Mouse (Mus musculus) stomach, postnatal 0 days (tissue): ENCODE results near the gene Podxl2. TPM values are rescaled to one million over a fixed set of nuclear protein-coding genes. Genes with fewer than 3 reads are reported as not detected.

ENCODE experiments used
- ATAC-seq: fragments of 200-750 bp; cut with Nextera tagmentation; 2 replicates; pipeline ENCODE4 v1.8.0; 2017; ENCODE audit not compliant: low FRiP score, low TSS enrichment
- DNase-seq: peaks from one replicate; pipeline ENCODE4 v3.0.0-alpha.2; 2016; ENCODE audit warnings: low spot score
- H3K27ac ChIP-seq: fragments of 300-500 bp; sonication (generic); replicated peaks from 2 replicates; pipeline ENCODE4 v1.5.1; 2014; ENCODE audit warnings: mild to moderate bottlenecking, control low read depth
- H3K27me3 ChIP-seq: fragments of 300-500 bp; sonication (generic); 2 replicates; pipeline ENCODE4 v1.6.1; 2014; ENCODE audit warnings: low read length; ENCODE audit not compliant: control insufficient read depth, insufficient read depth
- H3K36me3 ChIP-seq: fragments of 300-500 bp; sonication (generic); 2 replicates; pipeline ENCODE4 v1.6.1; 2014; ENCODE audit warnings: low read length, mixed read lengths; ENCODE audit not compliant: control insufficient read depth, insufficient read depth
- H3K4me1 ChIP-seq: fragments of 300-500 bp; sonication (generic); replicated peaks from 2 replicates; pipeline ENCODE4 v1.6.1; 2014; ENCODE audit warnings: antibody characterized with exemption; ENCODE audit not compliant: control insufficient read depth, insufficient read depth
- H3K4me2 ChIP-seq: fragments of 300-500 bp; sonication (generic); replicated peaks from 2 replicates; pipeline ENCODE4 v1.6.1; 2014; ENCODE audit warnings: low read depth, mild to moderate bottlenecking, control low read depth, moderate library complexity
- H3K4me3 ChIP-seq: fragments of 300-500 bp; sonication (generic); 2 replicates; pipeline ENCODE4 v1.5.1; 2014; ENCODE audit warnings: low read depth, low read length, control low read depth
- H3K9ac ChIP-seq: fragments of 300-500 bp; sonication (generic); 2 replicates; pipeline ENCODE4 v1.6.1; 2014; ENCODE audit warnings: mild to moderate bottlenecking, low read length, control low read depth, mixed read lengths
- H3K9me3 ChIP-seq: fragments of 300-500 bp; sonication (generic); 2 replicates; pipeline ENCODE4 v1.6.1; 2016; ENCODE audit warnings: low read length; ENCODE audit not compliant: control insufficient read depth
- CTCF ChIP-seq: IDR thresholded peaks from 2 replicates; pipeline ENCODE4 v1.5.1; 2016; ENCODE audit warnings: antibody characterized with exemption, low read depth, mild to moderate bottlenecking, moderate library complexity
- EP300 ChIP-seq: optimal IDR thresholded peaks from 2 replicates; pipeline ENCODE3; 2016; ENCODE audit warnings: antibody characterized with exemption
- WGBS: fragments of 180-500 bp; shearing (Covaris S2); extraction: QIAGEN DNeasy Blood & Tissue Kit; methylation state at CpG from one replicate; pipeline ENCODE4 v1.1.7; 2014; 5-methylcytosine and 5-hydroxymethylcytosine counted together
- polyA plus RNA-seq: library from polyadenylated mRNA; unstranded; fragments of >200 nt; fragmentation: Nextera tagmentation; extraction: Ambion mirVana; gene quantifications from 2 replicates; pipeline ENCODE4 v1.2.1, GENCODE M21; 2015

Gene Podxl2
- polyA plus RNA-seq, 1 experiment from 2014 or later, result 31.4 TPM

DNA sequence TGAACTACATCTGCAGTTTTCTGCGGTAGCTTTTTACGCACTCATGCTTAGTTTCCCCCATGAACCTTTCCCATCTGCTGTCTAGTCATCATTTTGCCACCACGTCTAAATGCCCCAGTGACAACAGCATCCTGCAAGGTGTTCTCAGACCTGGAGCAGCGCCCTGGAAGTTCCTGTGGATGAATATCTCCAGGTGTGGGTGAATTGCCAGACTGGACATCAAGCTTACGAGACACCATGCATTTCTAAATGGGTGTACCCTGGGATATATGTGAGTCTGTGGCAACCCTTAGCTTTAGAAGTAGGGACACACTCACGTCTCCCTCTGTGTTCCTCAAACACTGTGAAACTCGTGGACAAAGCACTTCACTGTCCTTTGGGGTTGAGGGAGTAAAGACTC lies 74.7 kb downstream of the Podxl2 start:
- no peak overlapping the region for H3K4me3 ChIP-seq
- no peak overlapping the region for H3K9ac ChIP-seq
- H3K9me3 ChIP-seq, result no peaks in the 10 kb centered on the region
- no peak overlapping the region for H3K4me2 ChIP-seq
- no peaks in the 10 kb centered on the region for H3K27me3 ChIP-seq
- H3K36me3 ChIP-seq, result no peaks in the 10 kb centered on the region
- TF ChIP-seq EP300 (no peak), CTCF (no peak)
- ATAC-seq, result no peak
- WGBS, result 77% methylated on average over 7 of the region's 7 CpGs
- H3K27ac ChIP-seq, result no peak overlapping the region
- DNase-seq, result no peak
- no peaks in the 10 kb centered on the region for H3K4me1 ChIP-seq

DNA sequence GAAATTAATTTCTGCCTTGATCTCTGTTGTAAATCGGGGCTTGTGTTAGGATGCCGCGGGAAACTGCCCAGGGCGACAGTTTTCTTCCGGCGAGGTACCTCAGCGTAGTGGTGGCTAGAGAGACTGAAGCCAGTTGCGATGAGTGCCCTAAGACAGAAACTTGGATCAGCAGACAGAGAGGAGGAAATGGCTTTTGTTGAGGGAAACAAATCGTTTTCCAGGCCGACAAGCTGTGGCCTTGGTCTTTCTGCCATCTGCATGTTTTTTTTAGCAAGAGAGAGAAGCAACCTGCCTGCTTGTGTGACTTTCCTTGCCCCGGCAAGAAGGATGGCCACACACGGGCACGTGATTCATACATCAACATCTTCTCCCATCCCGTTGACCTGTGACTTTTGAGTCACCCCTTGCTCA lies 80.3 kb downstream of the Podxl2 start:
- H3K27ac ChIP-seq, result 0 out of 2 replicates have a peak overlapping the region, but pooled peaks have one; percentile 35

DNA sequence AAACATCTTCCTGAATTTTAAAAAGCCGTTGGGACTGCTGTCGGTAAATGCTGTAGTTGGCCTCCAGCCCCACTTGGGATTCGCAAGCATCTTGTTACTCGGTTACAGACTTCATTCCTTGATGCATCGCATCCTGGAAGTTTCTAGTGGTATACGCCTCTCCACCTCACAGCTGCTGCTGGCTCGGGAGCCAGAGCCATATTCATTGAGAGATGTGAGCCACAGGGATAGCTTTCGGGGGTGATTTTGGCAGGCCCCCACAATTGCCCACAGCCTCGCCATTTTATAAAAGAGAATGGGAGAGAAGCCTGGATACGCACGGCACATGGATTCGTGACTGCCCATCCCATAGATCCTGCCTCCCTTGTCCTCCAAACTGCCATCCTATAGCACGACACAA lies 81.0 kb downstream of the Podxl2 start:
- no peak overlapping the region for H3K4me3 ChIP-seq
- no peaks in the 10 kb centered on the region for H3K27me3 ChIP-seq
- H3K4me1 ChIP-seq, result peaks cover 3% of the 10 kb centered on the region; the same call in 1 of the 2 replicates
- DNase-seq (no peak), ATAC-seq (no peak)
- H3K9ac ChIP-seq, result no peak overlapping the region
- 0 out of 2 replicates have a peak overlapping the region, but pooled peaks have one; percentile 40 for H3K27ac ChIP-seq
- no peak overlapping the region for H3K4me2 ChIP-seq
- TF ChIP-seq CTCF, result no peak
- no peak for TF ChIP-seq EP300
- H3K9me3 ChIP-seq, result no peaks in the 10 kb centered on the region
- 62% methylated on average over 13 of the region's 13 CpGs for whole genome bisulfite sequencing
- H3K36me3 ChIP-seq, result no peaks in the 10 kb centered on the region

More for the DNA sequence above, 80.3 kb downstream of the Podxl2 start:
- no peak for ATAC-seq
- no peak overlapping the region for H3K4me3 ChIP-seq
- no peak for DNase-seq
- H3K4me2 ChIP-seq, result no peak overlapping the region
- H3K27me3 ChIP-seq, result no peaks in the 10 kb centered on the region
- peaks cover 3% of the 10 kb centered on the region; the same call in 1 of the 2 replicates for H3K4me1 ChIP-seq
- 61% methylated on average over 14 of the region's 14 CpGs for WGBS
- H3K9ac ChIP-seq, result no peak overlapping the region
- no peak for TF ChIP-seq CTCF
- TF ChIP-seq EP300, result no peak
- H3K9me3 ChIP-seq, result no peaks in the 10 kb centered on the region
- no peaks in the 10 kb centered on the region for H3K36me3 ChIP-seq

DNA sequence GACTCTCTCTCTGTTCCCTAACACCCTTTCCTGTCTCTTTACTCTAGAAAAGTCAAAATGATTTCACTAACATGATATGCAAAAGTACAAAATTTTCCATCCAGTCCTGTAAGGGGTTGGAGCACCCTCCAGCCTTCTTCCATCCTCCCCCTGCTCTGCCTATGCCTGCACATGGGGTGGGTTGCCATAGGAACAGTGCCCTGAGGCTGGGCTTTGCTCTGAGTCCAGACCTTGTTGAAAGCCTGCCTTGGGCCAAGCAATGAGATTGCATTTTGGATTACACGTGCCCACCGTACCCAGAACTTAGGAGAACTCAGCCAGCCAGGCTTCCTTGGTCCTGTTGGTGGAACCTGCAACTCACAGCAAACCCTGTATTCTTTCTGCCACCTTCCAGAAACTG lies 81.6 kb downstream of the Podxl2 start:
- DNase-seq (no peak), ATAC-seq (no peak; the same call in 1 of the 2 replicates)
- no peak overlapping the region for H3K9ac ChIP-seq
- H3K9me3 ChIP-seq, result no peaks in the 10 kb centered on the region
- no peaks in the 10 kb centered on the region for H3K27me3 ChIP-seq
- no peak overlapping the region for H3K4me3 ChIP-seq
- no peak overlapping the region for H3K4me2 ChIP-seq
- 44% methylated on average over 2 of the region's 2 CpGs for WGBS
- peak overlapping the region; percentile 73 for H3K27ac ChIP-seq
- no peaks in the 10 kb centered on the region for H3K36me3 ChIP-seq
- TF ChIP-seq EP300 (no peak), CTCF (no peak)
- H3K4me1 ChIP-seq, result peaks cover 3% of the 10 kb centered on the region; the same call in 1 of the 2 replicates

Other genes with a start within 250 kb of the Podxl2 start
- 0.28 and 0.62 TPM in 2 replicates for gene Kbtbd12, start 237.1 kb downstream of the Podxl2 start, polyA plus RNA-seq
- gene Mgll, start 150.6 kb downstream of the Podxl2 start, polyA plus RNA-seq, result 117 and 127 TPM in 2 replicates
- 25.1 and 26.1 TPM in 2 replicates for gene Abtb1, start 33.1 kb downstream of the Podxl2 start, polyA plus RNA-seq
- gene Mcm2, start 23.7 kb upstream of the Podxl2 start, polyA plus RNA-seq, result 24.2 and 25.0 TPM in 2 replicates
- gene Tpra1, start 27.2 kb upstream of the Podxl2 start, polyA plus RNA-seq, result 39.8 and 42.8 TPM in 2 replicates